Mouse (Mus musculus) erythroblast, embryonic 14.5 days (primary cell): Measurements from ENCODE around the gene Dydc1. TPM values are rescaled to one million over a fixed set of nuclear protein-coding genes. Genes with fewer than 3 reads are reported as not detected.

Experiments
- H3K27me3 ChIP-seq: 2 replicates; pipeline ENCODE4 v1.6.1; 2012; ENCODE audit warnings: inconsistent platforms; ENCODE audit not compliant: control insufficient read depth
- H3K36me3 ChIP-seq: 2 replicates; pipeline ENCODE4 v1.6.1; 2012; ENCODE audit warnings: mild to moderate bottlenecking, inconsistent platforms; ENCODE audit not compliant: control insufficient read depth
- H3K4me1 ChIP-seq: 2 replicates; pipeline ENCODE4 v1.6.1; 2012; ENCODE audit warnings: inconsistent platforms; ENCODE audit not compliant: control insufficient read depth
- H3K4me3 ChIP-seq: replicated peaks from 2 replicates; pipeline ENCODE3; 2012; ENCODE audit warnings: moderate library complexity, mild to moderate bottlenecking, inconsistent platforms
- H3K9me3 ChIP-seq: 2 replicates; pipeline ENCODE4 v1.6.1; 2012; ENCODE audit warnings: low read length, inconsistent platforms, mixed read lengths; ENCODE audit not compliant: control insufficient read depth
- GATA1 ChIP-seq: IDR thresholded peaks from 2 replicates; pipeline ENCODE4 v1.6.1; 2012; ENCODE audit warnings: low read length, inconsistent platforms, mixed read lengths
- TAL1 ChIP-seq: IDR thresholded peaks from 3 replicates; pipeline ENCODE4 v1.6.1; 2012; ENCODE audit warnings: low read length, inconsistent platforms, mixed read lengths
- polyA plus RNA-seq: library from polyadenylated mRNA; stranded (reverse); fragments of >175 nt; gene quantifications from 2 replicates; pipeline ENCODE4 v1.2.3, GENCODE M21; 2012

Gene Dydc1
- polyA plus RNA-seq, 1 experiment = not detected

DNA sequence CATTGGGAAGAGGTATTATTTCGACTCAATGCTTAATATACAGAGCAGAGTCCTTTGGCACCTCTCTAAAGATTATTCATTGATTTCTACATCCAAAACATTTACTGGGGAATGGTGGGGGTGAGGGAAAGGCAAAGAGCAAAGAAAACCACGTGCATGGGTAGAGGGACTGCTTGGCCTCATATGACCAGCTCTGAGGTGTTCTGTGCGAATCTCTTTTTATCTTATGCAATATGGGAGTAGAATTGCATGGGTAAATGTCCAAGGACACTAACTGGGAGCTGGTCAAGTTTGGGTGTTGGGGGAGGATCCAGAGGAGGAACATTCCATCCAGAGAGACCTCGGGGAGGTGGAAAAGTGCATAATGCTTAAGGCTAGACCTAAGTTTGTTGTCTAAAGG, 40.2 kb downstream of the Dydc1 start:
- H3K27me3 ChIP-seq = no peaks in the 10 kb centered on the region
- H3K9me3 ChIP-seq = no peaks in the 10 kb centered on the region
- no peaks in the 10 kb centered on the region for H3K4me1 ChIP-seq

DNA sequence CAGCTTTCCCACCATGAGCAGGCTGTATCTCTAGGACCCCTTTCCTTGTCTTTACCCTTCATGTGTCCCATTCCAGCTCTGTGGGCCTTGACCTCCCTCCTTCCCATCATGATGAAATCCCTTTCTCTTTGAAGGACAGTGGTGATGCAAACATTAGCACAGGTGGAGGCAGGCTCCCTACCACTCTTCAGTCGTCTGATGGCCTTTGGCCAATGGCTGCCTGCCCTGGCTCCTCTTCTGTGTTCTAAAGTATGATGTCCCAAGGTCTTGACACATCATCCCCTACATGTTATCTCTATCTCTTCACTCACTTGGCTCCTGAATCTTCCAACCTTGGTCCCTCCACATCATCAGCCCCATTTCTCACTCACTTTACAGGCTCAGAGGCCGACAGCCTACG, 43.6 kb downstream of the Dydc1 start:
- Histone ChIP-seq H3K27me3 (no peaks in the 10 kb centered on the region), H3K4me1 (no peaks in the 10 kb centered on the region)
- TF ChIP-seq TAL1 = no peak
- TF ChIP-seq GATA1 = no peak

More for the DNA sequence above, 40.2 kb downstream of the Dydc1 start:
- no peak for TF ChIP-seq GATA1
- H3K4me3 ChIP-seq = no peak overlapping the region
- no peaks in the 10 kb centered on the region for H3K36me3 ChIP-seq

DNA sequence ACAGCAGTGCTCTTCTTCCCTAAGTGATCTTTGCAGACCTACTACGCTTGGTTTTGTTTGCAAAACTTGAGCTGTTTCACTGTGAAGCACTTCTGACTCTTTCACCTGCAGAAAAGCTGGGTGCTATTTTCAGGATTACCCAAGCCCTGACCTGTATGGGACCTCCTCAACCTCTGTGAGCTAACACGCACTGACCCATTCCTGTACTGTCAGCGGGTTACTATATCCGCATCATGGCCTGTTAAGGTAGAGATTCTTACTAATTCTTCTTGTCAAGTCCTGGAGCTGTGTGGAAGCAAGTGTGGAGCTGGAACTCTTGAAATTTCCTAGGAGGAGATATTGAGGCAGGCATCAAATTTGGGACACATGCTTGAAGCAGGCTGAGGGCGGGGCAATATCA, 52.0 kb downstream of the Dydc1 start:
- no peak for TF ChIP-seq GATA1
- no peak for TF ChIP-seq TAL1
- Histone ChIP-seq H3K9me3 (no peaks in the 10 kb centered on the region), H3K27me3 (no peaks in the 10 kb centered on the region), H3K36me3 (no peaks in the 10 kb centered on the region; the same call in 1 of the 2 replicates), H3K4me1 (no peaks in the 10 kb centered on the region), H3K4me3 (no peak overlapping the region)

More for the DNA sequence above, 43.6 kb downstream of the Dydc1 start:
- Histone ChIP-seq H3K4me3 (no peak overlapping the region), H3K36me3 (no peaks in the 10 kb centered on the region; the same call in 1 of the 2 replicates), H3K9me3 (no peaks in the 10 kb centered on the region)

DNA sequence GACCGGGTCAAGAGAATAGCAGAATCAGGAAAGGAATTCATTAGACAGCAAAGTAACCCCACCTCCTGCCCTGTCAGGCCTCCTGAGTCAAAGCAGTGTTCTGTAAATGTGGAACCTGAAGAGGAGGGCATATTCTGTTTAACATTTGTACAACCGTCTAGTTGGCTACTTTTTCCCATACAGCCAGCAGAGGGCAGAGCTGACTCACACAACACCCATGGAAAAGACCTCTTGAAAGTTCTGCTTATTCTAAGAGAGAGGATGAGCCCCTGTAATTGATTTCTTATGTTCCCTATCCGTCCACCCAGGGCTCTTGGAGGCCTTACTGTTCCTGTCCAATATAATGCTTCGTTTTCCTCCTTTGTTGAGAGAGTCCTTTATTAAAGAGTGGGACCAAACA, 55.3 kb downstream of the Dydc1 start:
- TF ChIP-seq GATA1 = no peak
- TF ChIP-seq TAL1 = no peak
- Histone ChIP-seq H3K36me3 (no peaks in the 10 kb centered on the region), H3K27me3 (no peaks in the 10 kb centered on the region), H3K9me3 (no peaks in the 10 kb centered on the region), H3K4me3 (no peak overlapping the region), H3K4me1 (no peaks in the 10 kb centered on the region)

DNA sequence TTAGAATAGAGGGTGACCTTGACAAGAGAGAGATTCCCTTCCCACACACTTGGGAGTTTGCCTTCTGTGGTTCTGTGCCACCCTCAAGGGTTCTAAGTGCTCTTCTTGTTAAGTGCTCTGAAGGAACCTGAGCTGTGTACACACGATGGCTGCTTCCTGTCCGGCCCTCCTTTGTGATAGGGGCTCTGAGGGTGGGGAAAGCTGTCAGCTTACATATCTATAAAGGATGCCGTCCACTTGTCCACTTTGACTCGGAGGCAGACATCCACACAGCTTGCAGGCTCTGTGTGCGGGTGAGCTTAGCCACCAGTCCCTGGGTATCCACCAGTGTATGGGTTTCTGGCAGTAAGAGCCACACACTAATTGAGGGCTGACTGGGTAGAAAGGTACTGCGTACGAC, 58.8 kb downstream of the Dydc1 start, which contains the start of gene Sftpa1:
Gene Sftpa1, plus strand, starts transcription at position 243 of the 400 bp plus-strand sequence.
- no peaks in the 10 kb centered on the region for H3K36me3 ChIP-seq
- H3K4me1 ChIP-seq = no peaks in the 10 kb centered on the region
- H3K4me3 ChIP-seq = no peak within 1 kb of the TSS
- no peak for TF ChIP-seq GATA1
- TF ChIP-seq TAL1 = no peak
- no peaks in the 10 kb centered on the region for H3K27me3 ChIP-seq
- no peaks in the 10 kb centered on the region for H3K9me3 ChIP-seq

DNA sequence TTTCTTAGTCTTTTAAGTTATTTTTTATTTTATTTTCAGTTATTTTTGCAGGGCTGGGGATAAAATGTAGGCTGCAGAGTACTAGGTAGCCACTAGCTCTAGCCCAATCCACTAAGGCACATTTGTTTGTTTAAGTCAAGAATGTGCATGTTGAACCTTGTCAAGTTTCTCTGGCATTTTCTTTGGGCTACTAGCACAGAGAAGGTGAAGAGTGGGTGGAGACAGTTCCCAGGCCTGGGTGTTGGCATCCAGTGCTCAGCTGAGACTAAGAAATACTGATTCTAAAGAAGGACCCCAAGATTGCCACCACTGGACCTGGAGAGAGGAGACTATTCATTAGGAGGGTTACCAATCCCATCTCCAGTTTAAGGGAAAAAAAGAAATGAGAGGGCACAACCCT, 64.3 kb downstream of the Dydc1 start:
- Histone ChIP-seq H3K9me3 (no peaks in the 10 kb centered on the region), H3K4me1 (no peaks in the 10 kb centered on the region), H3K4me3 (no peak overlapping the region), H3K36me3 (no peaks in the 10 kb centered on the region), H3K27me3 (no peaks in the 10 kb centered on the region)
- TF ChIP-seq GATA1 = no peak
- TF ChIP-seq TAL1 = no peak

DNA sequence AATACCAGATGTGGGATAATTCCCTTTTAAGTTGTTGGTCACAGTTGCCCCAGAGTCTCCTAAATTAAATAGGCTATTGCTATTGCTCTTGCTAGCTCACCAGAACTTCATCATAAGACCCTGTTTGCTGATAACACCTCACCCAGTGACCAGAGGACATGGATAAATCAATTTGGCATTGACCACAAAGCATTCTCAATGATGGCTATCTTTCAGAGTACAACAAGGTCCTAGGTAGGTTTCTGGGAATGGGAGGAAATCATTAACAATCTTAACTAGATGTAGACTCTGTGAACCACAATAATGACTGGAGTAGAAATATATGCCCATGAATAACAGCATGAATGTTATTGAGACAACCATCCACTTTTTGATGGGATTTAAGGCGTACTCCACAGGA, 68.0 kb downstream of the Dydc1 start:
- TF ChIP-seq GATA1 (no peak), TAL1 (no peak)
- H3K36me3 ChIP-seq = no peaks in the 10 kb centered on the region
- no peaks in the 10 kb centered on the region for H3K9me3 ChIP-seq
- H3K4me3 ChIP-seq = no peak overlapping the region
- no peaks in the 10 kb centered on the region for H3K4me1 ChIP-seq
- no peaks in the 10 kb centered on the region for H3K27me3 ChIP-seq

Other genes with a start within 250 kb of the Dydc1 start
- 0.06 and 0.09 TPM in 2 replicates for gene Sh2d4b, start 179.6 kb upstream of the Dydc1 start, polyA plus RNA-seq
- gene Tspan14, start 106.1 kb upstream of the Dydc1 start, polyA plus RNA-seq = 0.27 and 0.33 TPM in 2 replicates
- gene Fam213a, start 59.1 kb upstream of the Dydc1 start, polyA plus RNA-seq = 8.5 and 12.2 TPM in 2 replicates
- gene Dydc2, start 3.7 kb upstream of the Dydc1 start, polyA plus RNA-seq = not detected in 2 replicates
- 0.01 TPM in 1 of 2 replicates, not detected in the other for gene Mat1a, start 32.1 kb downstream of the Dydc1 start, polyA plus RNA-seq
- gene Sftpa1, start 58.9 kb downstream of the Dydc1 start, polyA plus RNA-seq = not detected in 2 replicates
- gene Mbl1, start 78.5 kb downstream of the Dydc1 start, polyA plus RNA-seq = not detected in 2 replicates
- gene Sftpd, start 112.2 kb downstream of the Dydc1 start, polyA plus RNA-seq = 0.03 TPM in 1 of 2 replicates, not detected in the other
- gene Gm2832, start 205.9 kb downstream of the Dydc1 start, polyA plus RNA-seq = not detected in 2 replicates